Mouse (Mus musculus) left cerebral cortex, postnatal 14 days (tissue): ENCODE data around the gene Gm17402. TPM values are rescaled to one million over a fixed set of nuclear protein-coding genes. Genes with fewer than 3 reads are reported as not detected.
A peak's percentile ranks its signal among the peaks of the same experiment; 100 is the strongest.

Experiments used
- DNase-seq, 2 experiments: peaks; one replicate each; pipeline ENCODE4 v3.0.0; 2021 to 2022; ENCODE audit warnings: low spot score in 2 of 2, mixed read lengths in 1 of 2
- intact Hi-C: fragments of 180-260 bp; cut with DNase I; formaldehyde crosslinking; loops from one replicate; pipeline ENCODE4 v1.15.1; 2025
- long read RNA-seq, 2 experiments: library from polyadenylated mRNA; stranded (forward); transcript quantifications; one replicate each; pipeline ENCODE4 v2.0.0; 2021
- total RNA-seq, 2 experiments: library from RNA; stranded (reverse); gene quantifications; 2 replicates each; pipeline ENCODE4 v1.2.3; 2021

Gene Gm17402
- total RNA-seq, result not detected
- long read RNA-seq, experiment 1, result 0 reads
- long read RNA-seq, experiment 2, result 0 reads

DNA sequence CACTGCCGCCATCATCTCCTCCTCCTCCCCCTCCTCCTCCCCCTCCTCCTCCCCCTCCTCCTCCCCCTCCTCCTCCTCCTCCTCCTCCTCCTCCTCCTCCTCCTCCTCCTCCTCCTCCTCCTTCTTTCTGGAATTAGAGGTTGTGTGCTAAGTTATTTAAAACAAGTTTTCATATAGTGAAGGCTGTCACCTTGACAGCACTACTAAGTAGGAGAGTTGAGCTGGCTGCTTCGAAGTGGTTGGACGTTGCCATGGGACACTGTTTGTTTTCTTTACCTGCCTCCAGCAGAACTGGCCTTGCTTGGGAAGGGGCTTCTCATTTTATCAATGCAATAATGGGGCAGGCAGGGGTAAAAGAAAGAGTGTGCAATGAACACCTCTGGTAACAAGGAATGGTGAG lies at the start of gene Gm17402:
Gm17402 (minus strand) TSS at position 101 of the 400 bp plus-strand sequence.
- no peak for DNase-seq
- intact Hi-C loops, result no loop called here

DNA sequence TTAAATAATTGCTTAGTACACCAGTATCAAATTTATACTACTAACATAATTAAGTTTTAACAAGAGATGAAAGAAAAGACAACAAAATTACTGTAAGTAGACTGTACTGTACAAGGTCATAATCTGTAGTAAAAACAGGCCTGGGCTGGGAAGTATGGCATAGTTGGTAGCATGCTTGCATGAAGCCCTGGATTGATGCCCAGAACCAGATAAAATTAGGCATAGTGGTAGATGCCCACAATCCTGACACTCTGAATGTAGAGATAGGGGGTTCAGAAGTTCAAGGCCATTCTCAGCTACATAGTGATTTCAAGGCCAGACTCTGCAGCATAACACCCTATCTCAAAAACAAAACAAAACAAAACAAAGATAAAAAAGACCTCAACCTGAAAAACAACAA lies 3.3 kb upstream of the Gm17402 start:
- no peak for DNase-seq
- intact Hi-C loops, result no loop called here

DNA sequence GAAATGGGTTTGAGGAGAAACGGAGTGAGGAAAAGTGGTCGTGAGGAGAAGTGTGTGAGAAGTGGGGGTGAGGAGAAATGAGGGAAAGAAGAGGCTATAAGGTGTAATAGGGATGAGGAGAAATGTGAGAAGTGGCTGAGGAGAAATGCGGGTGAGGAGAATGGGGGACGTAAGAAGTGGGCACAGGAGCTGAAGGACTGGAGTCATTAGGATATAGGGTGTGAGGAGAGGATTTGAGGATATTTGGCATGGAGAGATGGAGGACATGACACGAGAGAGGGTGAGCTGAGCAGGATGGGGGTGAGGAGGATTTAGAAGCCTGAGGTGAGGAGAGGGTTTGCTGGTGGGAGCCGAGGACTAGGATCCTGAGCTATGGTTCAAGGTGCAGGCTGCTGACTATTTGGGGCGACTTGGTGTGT lies 594 bp downstream of the Gm17402 start:
- no peak for DNase-seq
- intact Hi-C loops, result no loop called here

DNA sequence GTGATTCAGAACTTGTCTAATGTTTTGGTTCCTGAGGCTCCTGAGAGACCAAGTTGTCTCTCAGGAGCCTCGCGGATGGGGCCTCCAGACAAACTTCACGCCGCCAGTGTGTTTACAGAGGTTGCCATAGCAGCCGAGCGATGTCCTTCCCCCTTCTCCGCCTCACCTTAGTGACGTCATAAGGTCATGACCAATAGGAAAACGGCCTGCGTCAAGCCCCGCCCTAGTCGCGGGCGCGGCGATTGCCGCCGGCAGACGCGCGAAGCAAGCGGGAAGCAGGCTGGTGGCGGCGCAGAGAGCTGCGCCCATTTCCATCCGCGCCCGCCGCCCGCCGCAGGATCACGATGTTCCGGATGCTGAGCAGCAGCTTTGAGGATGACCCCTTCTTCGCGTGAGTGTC lies 1.1 kb downstream of the Gm17402 start, which contains the start of gene Mlf1:
Mlf1 (plus strand) TSS at position 226 of the 400 bp plus-strand sequence.
- intact Hi-C loops, result no loop called here
- DNase-seq, result peak; percentile 91 to 93

- DNase-seq, result no peak
- intact Hi-C loops, result no loop called here
These were observed 2.2 kb downstream of the Gm17402 start for GRCm38 (mm10) chr3:67372781-67373180.

- DNase-seq, result no peak
- intact Hi-C loops, result no loop called here
These were observed 2.8 kb downstream of the Gm17402 start for GRCm38 (mm10) chr3:67372194-67372593.

DNA sequence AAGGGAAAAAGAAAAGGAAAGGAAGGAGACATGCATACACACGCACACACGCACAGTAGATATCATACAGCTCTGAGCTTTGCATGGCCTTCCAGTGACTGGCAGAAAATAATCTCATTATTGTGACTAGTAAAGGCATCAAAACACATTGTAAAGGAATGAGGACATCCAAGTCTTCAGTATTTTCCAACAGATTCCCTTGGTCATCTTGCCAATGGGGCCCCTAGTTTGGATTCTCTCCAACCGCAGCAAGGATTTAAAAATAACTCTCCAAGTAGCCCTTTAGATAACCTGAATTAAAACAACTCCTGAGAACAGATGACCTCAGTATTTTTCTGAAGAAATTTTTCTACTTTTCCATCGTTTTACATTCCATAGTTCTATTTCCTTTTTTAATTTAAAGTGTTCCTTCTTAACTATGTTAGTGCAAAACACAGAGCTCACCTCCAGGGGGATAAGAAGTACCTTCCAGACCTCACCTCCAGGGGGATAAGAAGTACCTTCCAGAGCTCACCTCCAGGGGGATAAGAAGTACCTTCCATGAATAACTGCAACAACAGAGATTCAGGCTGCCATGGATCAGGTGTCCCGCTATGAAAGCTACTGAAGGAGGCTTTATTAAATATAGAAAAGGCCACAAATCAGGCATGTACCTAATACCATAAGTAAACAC lies 5.4 kb downstream of the Gm17402 start:
- intact Hi-C loops, result no loop called here
- DNase-seq, result no peak

GRCm38 (mm10) chr3:67367481-67367880 lies 7.5 kb downstream of the Gm17402 start:
- intact Hi-C loops, result no loop called here
- DNase-seq, result no peak

DNA sequence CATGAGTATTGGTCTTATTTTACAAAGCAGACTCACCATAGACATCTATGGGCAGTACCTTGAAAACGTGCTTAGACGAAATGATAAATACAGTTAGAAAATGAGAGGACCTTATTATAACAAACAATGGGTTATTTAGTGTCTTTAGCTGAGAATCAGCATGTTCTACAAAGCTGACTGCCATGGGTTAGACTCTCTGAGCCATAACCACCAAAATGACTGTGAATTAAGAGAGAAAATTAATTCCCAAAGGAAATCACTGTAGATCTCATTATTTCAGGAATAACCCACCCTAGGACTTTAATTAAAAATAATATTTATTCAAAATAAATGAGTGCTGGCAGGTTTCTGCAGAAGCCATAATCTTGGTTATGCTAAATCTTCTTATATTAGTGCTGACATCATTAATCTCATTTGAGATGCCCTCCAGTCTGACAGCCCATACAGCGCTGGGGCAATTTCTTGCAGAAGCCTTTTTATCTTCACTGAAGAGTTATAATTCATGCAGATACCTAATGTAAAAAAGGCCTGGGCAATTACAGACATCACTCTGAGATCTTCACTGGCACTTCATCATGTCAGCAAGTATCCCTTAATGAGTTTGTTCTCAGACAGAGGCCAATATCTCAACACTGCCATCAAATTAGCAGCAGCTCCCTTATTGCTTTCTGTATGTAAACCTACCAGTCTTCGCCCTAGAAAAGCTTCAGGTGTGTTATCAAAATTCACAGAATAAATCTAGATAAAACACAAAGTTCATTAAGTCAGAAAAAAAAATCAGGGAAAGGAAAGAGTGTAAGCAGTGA lies 8.7 kb downstream of the Gm17402 start:
- no peak for DNase-seq
- intact Hi-C loops, result no loop called here

DNA sequence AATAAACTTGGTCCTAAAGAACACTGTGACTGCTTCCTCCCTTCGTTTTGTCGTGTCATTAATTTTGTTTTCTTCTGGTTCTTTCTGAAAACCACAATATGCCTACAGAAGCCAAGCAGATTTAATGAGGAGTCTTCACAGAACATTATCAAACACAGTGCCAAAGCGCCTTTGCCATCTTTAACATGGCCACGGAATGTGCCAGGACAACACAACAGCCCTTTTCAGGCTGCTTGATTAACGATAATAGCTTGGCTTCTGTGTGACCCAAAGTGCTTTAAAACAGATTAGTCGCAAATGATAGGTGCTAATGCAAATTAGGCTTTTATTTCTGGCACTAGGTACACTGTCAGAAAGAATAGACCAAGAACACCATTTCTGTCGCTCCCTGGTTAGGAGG lies 16.6 kb downstream of the Gm17402 start:
- DNase-seq, result no peak
- intact Hi-C loops, result no loop called here

DNA sequence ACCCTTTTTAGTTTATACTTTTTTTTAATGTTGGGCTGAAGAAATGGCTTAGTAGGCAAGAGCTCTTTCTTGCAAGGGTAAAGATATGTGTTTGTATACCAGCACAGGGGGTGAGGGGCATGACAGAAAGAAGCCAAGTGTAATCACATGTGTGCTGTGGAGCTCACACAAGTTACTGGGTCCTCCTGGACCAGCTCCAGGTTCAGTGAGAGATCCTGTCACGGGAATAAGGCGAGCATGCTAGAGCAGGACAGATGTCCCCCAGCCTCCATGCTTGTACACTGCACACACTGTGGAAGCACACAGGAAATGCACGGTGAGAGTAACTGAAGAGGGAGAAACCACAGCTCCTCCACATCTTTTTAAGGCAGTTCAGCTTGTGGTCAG lies 22.2 kb downstream of the Gm17402 start:
- no peak for DNase-seq
- intact Hi-C loops, result loop anchor here (5.0 kb wide), 1 partner anchor 215 kb away; no protein-coding TSS in a partner anchor

DNA sequence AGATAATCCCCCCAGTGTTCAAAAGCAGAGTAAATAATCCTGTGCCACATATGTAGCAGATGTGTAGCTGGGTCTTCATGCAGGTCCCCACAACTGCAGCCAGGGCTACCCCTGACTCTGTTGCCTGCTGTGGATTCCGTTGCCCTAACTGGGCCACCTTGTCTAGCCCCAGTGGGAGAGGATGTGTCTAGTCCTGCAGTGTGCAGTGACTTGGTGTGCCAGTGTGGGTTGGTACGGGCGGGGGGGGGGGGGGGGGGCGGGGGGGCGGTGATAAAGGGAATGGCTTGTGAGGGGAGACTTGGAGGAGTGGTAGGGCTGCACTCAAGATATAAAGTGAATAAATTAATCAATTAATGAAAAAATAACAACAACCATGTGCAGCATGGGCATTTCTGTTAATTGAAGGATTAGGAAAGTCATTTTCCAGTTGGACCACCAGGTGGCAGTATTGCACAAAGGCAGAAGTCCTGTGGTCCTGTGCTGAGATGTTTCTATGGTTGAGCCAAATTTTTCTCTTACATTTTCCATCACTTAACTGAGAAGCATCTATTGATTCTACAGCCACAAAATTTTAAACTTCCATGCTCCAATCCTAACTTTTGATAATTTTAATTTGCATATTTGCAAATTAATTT lies 22.7 kb downstream of the Gm17402 start:
- peak; percentile 39 to 63 for DNase-seq
- intact Hi-C loops, result loop anchor here (5.0 kb wide), 1 partner anchor 215 kb away; no protein-coding TSS in a partner anchor

- intact Hi-C loops, result loop anchor here (5.0 kb wide), 1 partner anchor 216 kb away; no protein-coding TSS in a partner anchor
These were observed 23.4 kb downstream of the Gm17402 start for GRCm38 (mm10) chr3:67351406-67352127.

GRCm38 (mm10) chr3:67346674-67347073 lies 28.3 kb downstream of the Gm17402 start:
- no peak for DNase-seq
- intact Hi-C loops, result loop anchor here (5.0 to 10.0 kb wide), 2 partner anchors 362 to 1014 kb away; partner anchors contain the start of genes Rsrc1 and Shox2

More at GRCm38 (mm10) chr3:67351406-67352127, 23.4 kb downstream of the Gm17402 start:
- no peak for DNase-seq

DNA sequence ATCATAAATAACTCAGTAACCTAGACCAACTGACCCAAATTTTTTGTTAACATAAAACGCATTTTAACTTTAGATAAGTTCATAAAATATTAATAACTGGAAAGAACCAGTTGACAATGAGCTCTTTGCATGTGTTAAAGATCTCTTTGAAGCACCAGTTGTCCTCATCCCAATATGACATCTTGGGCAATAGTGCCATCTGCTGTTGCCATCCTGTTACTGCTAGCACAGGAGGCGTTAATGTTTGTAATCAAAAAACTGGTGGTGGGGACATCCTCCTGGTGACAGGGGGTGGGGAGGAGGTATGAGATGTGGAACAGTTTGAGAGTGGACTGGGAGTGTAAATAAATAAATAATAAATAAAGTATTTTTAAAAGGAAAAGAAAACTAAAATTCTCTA lies 30.4 kb downstream of the Gm17402 start:
- intact Hi-C loops, result loop anchor here (2.0 to 10.0 kb wide), 2 partner anchors 360 to 934 kb away; partner anchors contain the start of genes Rsrc1 and Shox2
- peak; percentile 52 to 74 for DNase-seq

DNA sequence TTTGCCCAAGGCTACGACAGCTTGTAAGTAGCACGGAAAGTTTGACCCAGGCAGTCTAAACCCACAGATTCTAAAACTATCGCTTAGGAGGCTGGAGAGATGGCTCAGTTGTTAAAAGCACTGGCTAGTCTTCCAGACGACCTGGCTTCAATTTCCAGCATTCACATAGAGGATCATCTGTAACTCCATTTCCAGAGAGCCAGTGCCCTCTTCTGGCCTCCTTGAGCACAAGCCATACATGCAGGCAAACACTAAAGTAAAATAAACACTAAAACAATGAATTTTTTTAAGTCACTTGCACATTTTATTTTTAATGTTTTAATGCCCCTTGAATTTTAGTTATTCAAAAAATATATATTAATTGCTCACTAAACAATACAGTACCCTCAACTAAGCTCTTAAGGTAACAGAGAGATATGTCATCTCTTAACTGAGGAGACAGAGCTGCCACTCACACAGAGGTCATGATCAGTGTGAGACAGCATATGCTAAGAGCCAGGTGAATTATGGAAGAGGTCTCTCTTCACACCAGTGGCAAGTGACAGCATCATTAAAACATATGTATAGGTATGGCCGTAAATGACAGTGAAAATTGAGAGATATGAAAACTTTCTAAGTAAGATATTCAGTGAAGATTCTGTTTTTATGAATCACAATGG lies 31.8 kb downstream of the Gm17402 start:
- DNase-seq, result no peak
- intact Hi-C loops, result loop anchor here (10.0 kb wide), 1 partner anchor 358 kb away; the partner anchor contains the start of genes Rsrc1 and Shox2

DNA sequence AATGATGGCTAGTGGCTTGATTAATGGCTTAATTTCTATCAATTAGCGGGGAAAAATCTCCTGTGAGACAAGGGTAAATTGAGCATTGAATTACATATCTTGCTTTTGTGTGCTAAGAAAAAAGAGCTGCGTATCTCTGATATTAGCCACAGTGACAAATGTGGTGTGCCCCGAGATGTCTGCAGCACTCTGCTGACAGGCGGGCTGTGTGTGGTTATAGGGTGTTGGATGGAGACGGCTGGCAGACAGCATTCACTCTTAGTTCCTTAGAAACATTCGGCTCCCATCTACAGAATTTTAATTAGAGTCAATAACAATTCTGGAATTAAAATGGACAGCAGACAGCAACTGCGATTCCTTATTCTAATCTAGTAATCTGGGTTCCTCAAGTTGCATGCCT lies 34.0 kb downstream of the Gm17402 start:
- no peak for DNase-seq
- intact Hi-C loops, result loop anchor here (10.0 kb wide), 1 partner anchor 356 kb away; the partner anchor contains the start of genes Rsrc1 and Shox2

GRCm38 (mm10) chr3:67339558-67339957 lies 35.4 kb downstream of the Gm17402 start:
- no peak for DNase-seq
- intact Hi-C loops, result no loop called here

DNA sequence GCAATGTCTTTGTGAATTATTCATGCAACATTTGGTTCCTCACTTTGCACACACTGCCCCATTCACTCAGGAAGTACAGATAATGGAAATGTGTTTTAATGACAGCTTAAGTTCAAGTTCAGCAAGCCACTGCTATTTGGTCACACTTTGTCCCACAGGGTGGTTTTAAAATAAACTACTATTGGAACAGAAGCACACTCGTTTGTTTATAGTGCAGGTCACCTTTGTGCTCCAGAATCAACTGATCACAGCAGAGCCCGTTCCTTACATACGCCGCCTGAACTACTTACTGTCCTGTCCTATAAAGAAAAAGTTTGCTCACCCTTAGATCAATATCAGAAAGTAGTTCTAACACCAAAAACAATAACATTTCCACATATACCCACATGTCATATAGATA lies 52.5 kb downstream of the Gm17402 start:
- no peak for DNase-seq
- intact Hi-C loops, result no loop called here
